Mouse (Mus musculus) limb, embryonic 13.5 days (tissue): ENCODE results near the gene Olfr1209. TPM values are rescaled to one million over a fixed set of nuclear protein-coding genes. Genes with fewer than 3 reads are reported as not detected.

ENCODE experiments used
- ATAC-seq: fragments of 200-750 bp; cut with Nextera tagmentation; 2 replicates; pipeline ENCODE4 v1.8.0; 2017; ENCODE audit warnings: low read depth, moderate number of reproducible peaks, moderate TSS enrichment; ENCODE audit not compliant: low FRiP score
- H3K27ac ChIP-seq: fragments of 300-500 bp; sonication (generic); 2 replicates; pipeline ENCODE4 v1.5.1; 2015; ENCODE audit warnings: inconsistent platforms, mild to moderate bottlenecking, moderate library complexity
- H3K27me3 ChIP-seq: fragments of 300-500 bp; sonication (generic); 2 replicates; pipeline ENCODE4 v1.6.1; 2015; ENCODE audit warnings: mild to moderate bottlenecking, inconsistent platforms
- H3K36me3 ChIP-seq: fragments of 300-500 bp; sonication (generic); 2 replicates; pipeline ENCODE4 v1.6.1; 2015; ENCODE audit warnings: inconsistent platforms, mild to moderate bottlenecking, moderate library complexity
- H3K4me1 ChIP-seq: fragments of 300-500 bp; sonication (generic); 2 replicates; pipeline ENCODE4 v1.6.1; 2015; ENCODE audit warnings: inconsistent platforms
- H3K4me2 ChIP-seq: fragments of 300-500 bp; sonication (generic); replicated peaks from 2 replicates; pipeline ENCODE4 v1.6.1; 2015; ENCODE audit warnings: inconsistent platforms, mild to moderate bottlenecking, moderate library complexity
- H3K4me3 ChIP-seq: fragments of 300-500 bp; sonication (generic); 2 replicates; pipeline ENCODE4 v1.5.1; 2015; ENCODE audit warnings: moderate library complexity, mild to moderate bottlenecking, inconsistent platforms
- H3K9ac ChIP-seq: fragments of 300-500 bp; sonication (generic); 2 replicates; pipeline ENCODE4 v1.6.1; 2015; ENCODE audit warnings: mild to moderate bottlenecking, inconsistent platforms
- H3K9me3 ChIP-seq: fragments of 300-500 bp; sonication (generic); 2 replicates; pipeline ENCODE4 v1.6.1; 2016; ENCODE audit warnings: inconsistent platforms
- WGBS: fragments of 180-500 bp; shearing (Covaris S2); methylation state at CpG from one replicate; pipeline ENCODE4 v1.1.7; 2015; 5-methylcytosine and 5-hydroxymethylcytosine counted together
- polyA plus RNA-seq: library from polyadenylated mRNA; unstranded; fragments of >200 nt; fragmentation: Nextera tagmentation; extraction: Ambion mirVana; gene quantifications from 2 replicates; pipeline ENCODE4 v1.2.1, GENCODE M21; 2015

Gene Olfr1209
- not detected in 2 replicates for polyA plus RNA-seq

DNA sequence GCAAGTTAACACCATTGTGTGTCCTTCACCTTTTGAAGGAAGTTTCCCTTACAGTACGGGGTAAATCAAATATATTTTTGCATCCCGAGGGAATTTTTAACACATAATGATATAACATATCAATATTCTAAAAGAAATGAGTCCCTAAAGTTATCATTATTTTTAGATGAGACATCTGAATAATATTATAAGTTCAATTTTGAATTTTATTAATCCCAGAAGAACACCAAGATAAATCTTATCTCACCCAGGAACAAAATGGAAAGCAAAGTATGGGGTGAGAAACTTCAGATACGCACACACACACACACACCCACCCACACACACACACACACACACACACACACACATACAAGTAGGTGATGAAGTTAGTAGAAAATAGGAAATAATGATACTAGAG is at the start of gene Olfr1209:
TSS of gene Olfr1209 (minus strand) at position 101 of the 400 bp plus-strand sequence.
- H3K9ac ChIP-seq, result no peak within 1 kb of the TSS
- H3K4me3 ChIP-seq, result no peak within 1 kb of the TSS
- no peak within 1 kb of the TSS for H3K27ac ChIP-seq
- H3K4me2 ChIP-seq, result no peak within 1 kb of the TSS
- 87% methylated on average over 3 of the region's 3 CpGs for WGBS
- no peaks in the 10 kb centered on the region for H3K9me3 ChIP-seq
- ATAC-seq, result no peak
- H3K4me1 ChIP-seq, result no peaks in the 10 kb centered on the region
- H3K27me3 ChIP-seq, result no peaks in the 10 kb centered on the region
- no peaks in the 10 kb centered on the region for H3K36me3 ChIP-seq

DNA sequence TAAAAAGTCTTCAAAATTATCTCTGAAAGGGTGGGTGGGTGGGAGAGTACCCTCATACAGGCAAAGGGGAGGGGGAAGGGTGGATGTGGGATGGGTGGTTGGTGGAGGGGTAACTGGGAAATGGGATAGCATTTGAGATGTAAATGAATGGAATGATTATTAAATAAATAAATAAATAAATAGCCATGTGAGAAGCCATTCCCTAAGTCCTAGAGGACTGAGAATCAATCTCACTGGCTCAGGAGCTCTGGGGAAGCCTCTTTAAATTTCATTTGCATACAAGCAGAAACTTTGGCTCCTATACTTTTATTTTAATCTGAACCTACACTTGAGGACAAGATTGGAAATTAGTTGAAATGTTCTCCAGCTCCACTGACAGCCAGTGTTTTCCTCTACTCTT is 38.7 kb upstream of the Olfr1209 start, which contains the start of gene Olfr1212:
TSS of gene Olfr1212 (plus strand) at position 301 of the 400 bp plus-strand sequence.
- Histone ChIP-seq H3K4me1 (no peaks in the 10 kb centered on the region), H3K27me3 (no peaks in the 10 kb centered on the region), H3K9ac (no peak within 1 kb of the TSS), H3K36me3 (no peaks in the 10 kb centered on the region), H3K9me3 (no peaks in the 10 kb centered on the region), H3K4me3 (no peak within 1 kb of the TSS), H3K27ac (no peak within 1 kb of the TSS), H3K4me2 (no peak within 1 kb of the TSS)
- ATAC-seq, result no peak

DNA sequence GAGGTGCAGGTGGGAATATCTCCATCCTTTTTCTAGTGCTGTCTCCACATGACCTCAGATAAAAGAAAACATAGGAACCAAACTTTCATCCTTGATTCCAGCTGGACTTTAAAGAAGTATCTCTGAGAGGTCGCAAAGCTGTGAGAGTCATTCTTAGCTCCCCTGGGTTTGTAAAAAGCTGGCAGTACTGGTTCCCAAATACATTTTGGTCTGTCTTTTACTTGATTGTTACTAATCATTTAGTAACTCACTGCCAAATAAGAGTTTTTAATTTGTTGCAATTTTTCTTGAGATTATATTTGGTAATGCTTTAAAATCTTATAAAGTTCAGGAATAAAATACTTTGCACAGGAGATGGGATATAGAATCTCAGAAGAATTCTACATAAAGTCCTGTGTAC is 23.1 kb upstream of the Olfr1209 start, which contains the start of gene Olfr1211:
TSS of gene Olfr1211 (minus strand) at position 101 of the 400 bp plus-strand sequence.
- Histone ChIP-seq H3K4me3 (no peak within 1 kb of the TSS), H3K36me3 (no peaks in the 10 kb centered on the region), H3K4me1 (no peaks in the 10 kb centered on the region), H3K27me3 (no peaks in the 10 kb centered on the region), H3K9me3 (no peaks in the 10 kb centered on the region), H3K9ac (no peak within 1 kb of the TSS), H3K4me2 (no peak within 1 kb of the TSS), H3K27ac (no peak within 1 kb of the TSS)
- WGBS, result 91% methylated on average over 1 of the region's 1 CpGs
- ATAC-seq, result no peak

DNA sequence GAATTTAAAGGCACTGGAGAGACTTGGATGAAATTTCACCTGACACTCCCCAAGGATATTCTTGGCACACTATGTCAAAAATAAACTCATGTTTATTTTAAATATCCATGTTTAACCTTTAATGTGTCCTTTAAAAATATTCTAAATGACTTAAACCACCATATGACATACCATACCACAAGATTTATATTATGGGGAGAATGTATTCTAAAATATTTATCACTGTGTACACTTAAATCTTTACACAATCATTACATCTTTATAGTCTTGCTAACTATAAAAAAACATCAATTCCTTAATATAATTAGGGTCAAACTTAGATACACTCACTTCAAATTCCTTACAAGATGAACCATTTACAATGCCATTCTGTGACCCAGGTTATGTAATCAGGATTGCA is 12.7 kb downstream of the Olfr1209 start, which contains the start of gene Olfr1208:
TSS of gene Olfr1208 (minus strand) at position 101 of the 400 bp plus-strand sequence.
- Histone ChIP-seq H3K27ac (no peak within 1 kb of the TSS), H3K9me3 (no peaks in the 10 kb centered on the region), H3K36me3 (no peaks in the 10 kb centered on the region), H3K4me3 (no peak within 1 kb of the TSS), H3K4me1 (no peaks in the 10 kb centered on the region), H3K4me2 (no peak within 1 kb of the TSS), H3K27me3 (no peaks in the 10 kb centered on the region), H3K9ac (no peak within 1 kb of the TSS)
- no peak for ATAC-seq

GRCm38 (mm10) chr2:88862931-88863330 is 52.0 kb downstream of the Olfr1209 start, which contains the start of gene Olfr1206:
Olfr1206 (plus strand) TSS chr2:88863231.
- no peaks in the 10 kb centered on the region for H3K36me3 ChIP-seq
- WGBS, result 81% methylated on average over 2 of the region's 2 CpGs
- no peak within 1 kb of the TSS for H3K4me2 ChIP-seq
- H3K27me3 ChIP-seq, result no peaks in the 10 kb centered on the region
- no peaks in the 10 kb centered on the region for H3K9me3 ChIP-seq
- ATAC-seq, result no peak
- no peak within 1 kb of the TSS for H3K9ac ChIP-seq
- no peak within 1 kb of the TSS for H3K4me3 ChIP-seq
- H3K4me1 ChIP-seq, result no peaks in the 10 kb centered on the region
- no peak within 1 kb of the TSS for H3K27ac ChIP-seq

Other genes starting within 250 kb of the Olfr1209 start
- not detected in 2 replicates for gene Olfr1193, start 239.5 kb downstream of the Olfr1209 start, polyA plus RNA-seq
- not detected in 2 replicates for gene Olfr1195, start 226.0 kb downstream of the Olfr1209 start, polyA plus RNA-seq
- gene Olfr1196, start 210.6 kb downstream of the Olfr1209 start, polyA plus RNA-seq, result not detected in 2 replicates
- not detected in 2 replicates for gene Olfr1197, start 182.8 kb downstream of the Olfr1209 start, polyA plus RNA-seq
- not detected in 2 replicates for gene Olfr1198, start 163.8 kb downstream of the Olfr1209 start, polyA plus RNA-seq
- gene Olfr1199, start 154.7 kb downstream of the Olfr1209 start, polyA plus RNA-seq, result not detected in 2 replicates
- not detected in 2 replicates for gene Olfr1200, start 144.7 kb downstream of the Olfr1209 start, polyA plus RNA-seq
- gene Olfr1201, start 122.1 kb downstream of the Olfr1209 start, polyA plus RNA-seq, result not detected in 2 replicates
- 0.04 TPM in 1 of 2 replicates, not detected in the other for gene Olfr1202, start 100.7 kb downstream of the Olfr1209 start, polyA plus RNA-seq
- not detected in 2 replicates for gene Olfr1205, start 85.4 kb downstream of the Olfr1209 start, polyA plus RNA-seq
- not detected in 2 replicates for gene Olfr1204, start 65.9 kb downstream of the Olfr1209 start, polyA plus RNA-seq
- not detected in 2 replicates for gene Olfr1206, start 51.9 kb downstream of the Olfr1209 start, polyA plus RNA-seq
- not detected in 2 replicates for gene Olfr1208, start 12.8 kb downstream of the Olfr1209 start, polyA plus RNA-seq
- gene Olfr1211, start 23.0 kb upstream of the Olfr1209 start, polyA plus RNA-seq, result not detected in 2 replicates
- gene Olfr1212, start 38.8 kb upstream of the Olfr1209 start, polyA plus RNA-seq, result not detected in 2 replicates
- gene Gm13762, start 65.1 kb upstream of the Olfr1209 start, polyA plus RNA-seq, result not detected in 2 replicates
- not detected in 2 replicates for gene Olfr1214, start 77.5 kb upstream of the Olfr1209 start, polyA plus RNA-seq
- gene Olfr1215, start 91.8 kb upstream of the Olfr1209 start, polyA plus RNA-seq, result not detected in 2 replicates
- gene Olfr1216, start 103.2 kb upstream of the Olfr1209 start, polyA plus RNA-seq, result not detected in 2 replicates
- gene Olfr1217, start 116.9 kb upstream of the Olfr1209 start, polyA plus RNA-seq, result not detected in 2 replicates
- gene Olfr1218, start 146.0 kb upstream of the Olfr1209 start, polyA plus RNA-seq, result not detected in 2 replicates
- gene Olfr1219, start 168.4 kb upstream of the Olfr1209 start, polyA plus RNA-seq, result not detected in 2 replicates
- gene Olfr1220, start 191.7 kb upstream of the Olfr1209 start, polyA plus RNA-seq, result not detected in 2 replicates
- gene Olfr1221, start 202.1 kb upstream of the Olfr1209 start, polyA plus RNA-seq, result not detected in 2 replicates
- not detected in 2 replicates for gene Olfr1222, start 217.9 kb upstream of the Olfr1209 start, polyA plus RNA-seq
- not detected in 2 replicates for gene Olfr1223, start 236.4 kb upstream of the Olfr1209 start, polyA plus RNA-seq
- not detected in 2 replicates for gene Olfr1224-ps1, start 248.9 kb upstream of the Olfr1209 start, polyA plus RNA-seq